Mouse (Mus musculus): ENCODE measurements at regions not wholly inside any gene's neighbourhood (a gene's known extent, or its start where the extent isn't known, plus 50 kb on each side); places are given as distances from the start of the nearest gene placed in this dataset.
A peak's percentile ranks its signal among the peaks of the same experiment; 100 is the strongest.

- peak; percentile 30 to 61 for DNase-seq
These were observed 200.0 kb upstream of the Apob start for GRCm38 (mm10) chr12:7777220-7778055.

- DNase-seq: peak in 1 of 2 experiments; percentile 12
These were observed 199.4 kb upstream of the Apob start for GRCm38 (mm10) chr12:7778056-7778440.

- DNase-seq: peak; percentile 16 to 34
These were observed 160.8 kb upstream of the Apob start for GRCm38 (mm10) chr12:7816616-7817015.

- DNase-seq: no peak
These were observed 157.3 kb upstream of the Apob start for GRCm38 (mm10) chr12:7820006-7820704.

- DNase-seq: no peak
These were observed 156.7 kb upstream of the Apob start for GRCm38 (mm10) chr12:7820718-7821117.

- DNase-seq: no peak
These were observed 141.7 kb upstream of the Apob start for GRCm38 (mm10) chr12:7835731-7836130.

GRCm38 (mm10) chr12:7853876-7854275 lies 123.6 kb upstream of the Apob start:
- no peak for DNase-seq

- no peak for DNase-seq
These were observed 121.8 kb upstream of the Apob start for GRCm38 (mm10) chr12:7855683-7856082.

GRCm38 (mm10) chr12:7859533-7859932 lies 117.9 kb upstream of the Apob start:
- no peak for DNase-seq

- DNase-seq: no peak
These were observed 107.4 kb upstream of the Apob start for GRCm38 (mm10) chr12:7870004-7870403.

GRCm38 (mm10) chr12:7870473-7870872 lies 107.0 kb upstream of the Apob start:
- DNase-seq: no peak

GRCm38 (mm10) chr12:7875454-7875853 lies 102.0 kb upstream of the Apob start:
- no peak for DNase-seq

GRCm38 (mm10) chr12:7876302-7877063 lies 101.0 kb upstream of the Apob start:
- no peak for DNase-seq

- DNase-seq: no peak
These were observed 98.7 kb upstream of the Apob start for GRCm38 (mm10) chr12:7878761-7879160.

- DNase-seq: no peak
These were observed 81.3 kb upstream of the Apob start for GRCm38 (mm10) chr12:7896156-7896555.

- DNase-seq: no peak
These were observed 72.1 kb upstream of the Apob start for GRCm38 (mm10) chr12:7905329-7905728.

- DNase-seq: no peak
These were observed 70.6 kb upstream of the Apob start for GRCm38 (mm10) chr12:7906831-7907230.

- no peak for DNase-seq
These were observed 67.6 kb upstream of the Apob start for GRCm38 (mm10) chr12:7909746-7910360.

- no peak for DNase-seq
These were observed 66.9 kb upstream of the Apob start for GRCm38 (mm10) chr12:7910509-7910908.

GRCm38 (mm10) chr12:7918385-7918784 lies 59.1 kb upstream of the Apob start:
- no peak for DNase-seq

- no peak for DNase-seq
These were observed 58.3 kb upstream of the Apob start for GRCm38 (mm10) chr12:7918967-7919708.

All from heart, adult 18-20 months (tissue).